ENCODE assay signal across 22 mouse cellular contexts in the genomic region with DNA sequence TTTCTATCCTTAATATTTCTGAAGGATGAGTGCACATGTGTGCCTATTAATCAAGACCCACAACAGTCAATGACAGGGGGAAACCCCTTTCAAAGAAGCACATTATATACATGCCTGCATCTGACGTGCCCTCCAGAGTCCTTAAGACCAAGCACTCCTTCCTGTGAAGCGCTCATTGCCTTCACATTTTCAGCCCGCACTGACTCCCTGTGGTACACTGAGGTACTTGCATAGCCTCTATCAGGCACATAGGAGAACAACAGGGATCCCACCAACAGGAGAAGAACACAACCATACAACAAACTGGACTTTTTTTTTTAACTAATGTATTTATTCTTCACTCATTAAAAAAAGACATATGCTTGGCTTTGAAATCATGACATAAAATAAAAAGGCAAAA.
DNase-seq lines count a peak whose midpoint lies in the region; ATAC-seq and TF ChIP-seq lines count a peak whose summit lies in the region.
"Had no signal": no experiment of that assay in that cellular context is flagged by ENCODE, and none has a peak within 500 bp of the region (broad histone marks: within the 10 kb centered on the region; RNA-seq: fewer than 3 reads in every experiment).

No protein-coding gene starts in this region.

- intact Hi-C loops in left cerebral cortex, postnatal 14 days (cut with DNase I): no loop called here

- H3K36me3 ChIP-seq in kidney, embryonic 16.5 days (ENCODE audit: insufficient read depth, low read length): peaks cover 9% of the 10 kb centered on the region
- H3K36me3 ChIP-seq in midbrain, postnatal 0 days (ENCODE audit: insufficient read depth, low read length): peaks cover 34% of the 10 kb centered on the region
- H3K36me3 ChIP-seq in midbrain, embryonic 10.5 days: peaks cover 62% of the 10 kb centered on the region
- H3K36me3 ChIP-seq in stomach, postnatal 0 days (ENCODE audit: control insufficient read depth, insufficient read depth, low read length): 0 out of 2 replicates have a peak, but pooled peaks cover 2% of the 10 kb centered on the region

- no peaks in the 10 kb centered on the region for H3K9me3 ChIP-seq in kidney, embryonic 16.5 days (ENCODE audit: low read length)
- H3K9me3 ChIP-seq in midbrain, postnatal 0 days (ENCODE audit: low read length): no peaks in the 10 kb centered on the region
- H3K9me3 ChIP-seq in midbrain, embryonic 10.5 days (replicated peaks): 0 out of 2 replicates have a peak, but pooled peaks cover 3% of the 10 kb centered on the region
- H3K9me3 ChIP-seq in stomach, postnatal 0 days (ENCODE audit: control insufficient read depth, low read length): no peaks in the 10 kb centered on the region
- H3K9me3 ChIP-seq: embryonic facial prominence, embryonic 13.5 days; forebrain, embryonic 15.5 days; heart, embryonic 15.5 days had no signal

- H3K4me3 ChIP-seq in kidney, embryonic 16.5 days (ENCODE audit: low read length): no peak overlapping the region
- H3K4me3 ChIP-seq in midbrain, postnatal 0 days (ENCODE audit: low read depth, low read length): no peak overlapping the region
- no peak overlapping the region for H3K4me3 ChIP-seq in midbrain, embryonic 10.5 days
- no peak overlapping the region for H3K4me3 ChIP-seq in stomach, postnatal 0 days (ENCODE audit: low read depth, low read length)
- H3K4me3 ChIP-seq: embryonic facial prominence, embryonic 13.5 days; forebrain, embryonic 15.5 days; heart, embryonic 15.5 days; neural tube, embryonic 13.5 days had no signal

- peak; percentile 17 to 33 for DNase-seq in kidney, postnatal 4 days
- DNase-seq in midbrain, postnatal 0 days (ENCODE audit: low spot score): peak; percentile 48
- DNase-seq in midbrain, embryonic 10.5 days (ENCODE audit: low spot score): no peak
- DNase-seq in R1 (ENCODE audit: low read depth, low spot score): peak; percentile 11
- no peak for DNase-seq in stomach, postnatal 0 days (ENCODE audit: low spot score)
- no peak for DNase-seq in left cerebral cortex, postnatal 14 days (ENCODE audit: low spot score in 2 of 2)
- DNase-seq: adrenal gland, adult 2 months; cerebellum, adult 9-11 months; gastrocnemius, postnatal 25 days; layer of hippocampus, postnatal 36 days; left cerebral cortex, postnatal 4 days; liver; lung, adult 18-20 months; right cerebral cortex, adult 18-20 months had no signal

- no peak overlapping the region for H3K4me2 ChIP-seq in kidney, embryonic 16.5 days (replicated peaks; ENCODE audit: low read depth, low read length)
- no peak overlapping the region for H3K4me2 ChIP-seq in midbrain, postnatal 0 days (ENCODE audit: low read depth, low read length, poor library complexity, severe bottlenecking)
- H3K4me2 ChIP-seq in stomach, postnatal 0 days (replicated peaks; ENCODE audit: low read depth): no peak overlapping the region
- H3K4me2 ChIP-seq: embryonic facial prominence, embryonic 13.5 days; forebrain, embryonic 15.5 days; heart, embryonic 15.5 days; midbrain, embryonic 11.5 days; neural tube, embryonic 13.5 days had no signal

- WGBS in kidney, embryonic 16.5 days: 86% methylated on average over 3 of the region's 3 CpGs
- WGBS in midbrain, postnatal 0 days: 83% methylated on average over 3 of the region's 3 CpGs
- WGBS in midbrain, embryonic 10.5 days: 86% methylated on average over 3 of the region's 3 CpGs
- WGBS in stomach, postnatal 0 days: 84% methylated on average over 3 of the region's 3 CpGs

- TF ChIP-seq EP300 in stomach, postnatal 0 days (optimal IDR thresholded peaks at IDR 0.05): no peak

- no peaks in the 10 kb centered on the region for H3K27me3 ChIP-seq in kidney, embryonic 16.5 days (ENCODE audit: insufficient read depth, low read length)
- H3K27me3 ChIP-seq in midbrain, postnatal 0 days (ENCODE audit: insufficient read depth, low read length): no peaks in the 10 kb centered on the region
- H3K27me3 ChIP-seq in midbrain, embryonic 10.5 days (ENCODE audit: low read depth, poor library complexity, severe bottlenecking): no peaks in the 10 kb centered on the region
- H3K27me3 ChIP-seq in stomach, postnatal 0 days (ENCODE audit: control insufficient read depth, insufficient read depth, low read length): no peaks in the 10 kb centered on the region
- H3K27me3 ChIP-seq: embryonic facial prominence, embryonic 13.5 days; forebrain, embryonic 15.5 days; heart, embryonic 15.5 days; neural tube, embryonic 13.5 days had no signal

- TF ChIP-seq CTCF in midbrain, postnatal 0 days (IDR thresholded peaks at IDR 0.05): peak; percentile 72
- TF ChIP-seq CTCF in stomach, postnatal 0 days (IDR thresholded peaks at IDR 0.05; ENCODE audit: low read depth): peak; percentile 64

- H3K27ac ChIP-seq in kidney, embryonic 16.5 days (ENCODE audit: low read length): no peak overlapping the region
- no peak overlapping the region for H3K27ac ChIP-seq in midbrain, postnatal 0 days (ENCODE audit: low read depth, low read length)
- H3K27ac ChIP-seq in midbrain, embryonic 10.5 days (replicated peaks): no peak overlapping the region
- H3K27ac ChIP-seq in stomach, postnatal 0 days (replicated peaks): no peak overlapping the region
- H3K27ac ChIP-seq: embryonic facial prominence, embryonic 13.5 days; forebrain, embryonic 15.5 days; heart, embryonic 15.5 days; macrophage; neural tube, embryonic 13.5 days had no signal

- no peak overlapping the region for H3K9ac ChIP-seq in kidney, embryonic 16.5 days (replicated peaks; ENCODE audit: low read length)
- no peak overlapping the region for H3K9ac ChIP-seq in midbrain, postnatal 0 days (replicated peaks; ENCODE audit: low read length, poor library complexity, severe bottlenecking)
- H3K9ac ChIP-seq in stomach, postnatal 0 days (ENCODE audit: low read length): no peak overlapping the region
- H3K9ac ChIP-seq: embryonic facial prominence, embryonic 13.5 days; forebrain, embryonic 15.5 days; heart, embryonic 15.5 days; neural tube, embryonic 13.5 days had no signal

- H3K4me1 ChIP-seq in kidney, embryonic 16.5 days (ENCODE audit: insufficient read depth, low read length): no peaks in the 10 kb centered on the region; the same call in 1 of the 2 replicates
- no peaks in the 10 kb centered on the region for H3K4me1 ChIP-seq in midbrain, postnatal 0 days (ENCODE audit: insufficient read depth, low read length)
- H3K4me1 ChIP-seq in midbrain, embryonic 10.5 days: no peaks in the 10 kb centered on the region
- no peaks in the 10 kb centered on the region for H3K4me1 ChIP-seq in stomach, postnatal 0 days (replicated peaks; ENCODE audit: control insufficient read depth, insufficient read depth)
- H3K4me1 ChIP-seq: forebrain, embryonic 15.5 days; neural tube, embryonic 13.5 days had no signal

- no peak for ATAC-seq in kidney, embryonic 16.5 days (ENCODE audit: low FRiP score, low TSS enrichment)
- no peak for ATAC-seq in midbrain, postnatal 0 days (ENCODE audit: low FRiP score)
- ATAC-seq in stomach, postnatal 0 days (ENCODE audit: low FRiP score, low TSS enrichment): no peak
- ATAC-seq: forebrain, embryonic 15.5 days; inflammation-experienced regulatory T-cells, adult 6 months had no signal

Comparison
In these comparisons a context has a peak if more than half of its experiments do, and no peak if none do; other contexts are left out.
1. DNase-seq: peak in kidney, postnatal 4 days (2 of 2), midbrain, postnatal 0 days (single experiment) and R1 (single experiment); none in midbrain, embryonic 10.5 days (single experiment), stomach, postnatal 0 days (single experiment) and left cerebral cortex, postnatal 14 days (0 of 2).